In genomic region chr8:57348866-57349520, GRCm38 (mm10) we compare ENCODE assay signal across 14 mouse cellular contexts. TPM values are rescaled to one million over a fixed set of nuclear protein-coding genes. Genes with fewer than 3 reads are reported as not detected.
DNase-seq lines count a peak whose midpoint lies in the region; ATAC-seq lines count a peak whose summit lies in the region.
"Had no signal": no experiment of that assay in that cellular context is flagged by ENCODE, and none has a peak within 500 bp of the region (broad histone marks: within the 10 kb centered on the region; RNA-seq: fewer than 3 reads in every experiment).

No protein-coding gene starts in this region.

- WGBS in forebrain, embryonic 11.5 days = 1% methylated on average over 23 of the region's 23 CpGs
- 1% methylated on average over 23 of the region's 23 CpGs for WGBS in forebrain, embryonic 14.5 days
- WGBS in liver, embryonic 11.5 days = 5% methylated on average over 23 of the region's 23 CpGs
- 1% methylated on average over 23 of the region's 23 CpGs for WGBS in embryonic facial prominence, embryonic 15.5 days

- no peak overlapping the region for H3K4me2 ChIP-seq in forebrain, embryonic 11.5 days (ENCODE audit: low read depth, low read length, severe bottlenecking)
- no peak overlapping the region for H3K4me2 ChIP-seq in forebrain, embryonic 14.5 days (ENCODE audit: low read length)
- peak overlapping the region; percentile 18; the same call in 1 of the 2 replicates for H3K4me2 ChIP-seq in liver, embryonic 11.5 days
- peak overlapping the region; percentile 29; the same call in 1 of the 2 replicates for H3K4me2 ChIP-seq in embryonic facial prominence, embryonic 15.5 days (replicated peaks)
- H3K4me2 ChIP-seq: forebrain, embryonic 13.5 days; hindbrain, embryonic 15.5 days; kidney, embryonic 15.5 days had no signal

- ATAC-seq in forebrain, embryonic 11.5 days (replicated peaks; ENCODE audit: low FRiP score) = no peak
- no peak for ATAC-seq in forebrain, embryonic 14.5 days
- no peak for ATAC-seq in liver, embryonic 11.5 days (replicated peaks; ENCODE audit: low FRiP score)
- ATAC-seq in embryonic facial prominence, embryonic 15.5 days (ENCODE audit: insufficient number of reproducible peaks, low FRiP score, low TSS enrichment, low read depth) = no peak
- ATAC-seq in megakaryocyte-erythroid progenitor cell, adult 5-6 weeks (replicated peaks; ENCODE audit: low FRiP score, low TSS enrichment, poor library complexity, severe bottlenecking) = no peak
- ATAC-seq: forebrain, embryonic 13.5 days had no signal

- H3K27ac ChIP-seq in forebrain, embryonic 11.5 days (ENCODE audit: low read depth, low read length) = no peak overlapping the region
- no peak overlapping the region for H3K27ac ChIP-seq in forebrain, embryonic 14.5 days (ENCODE audit: low read depth, low read length)
- H3K27ac ChIP-seq in liver, embryonic 11.5 days (ENCODE audit: low read depth, low read length) = no peak overlapping the region
- peak overlapping the region; percentile 25; the same call in 1 of the 2 replicates for H3K27ac ChIP-seq in embryonic facial prominence, embryonic 15.5 days (replicated peaks)
- H3K27ac ChIP-seq: forebrain, embryonic 13.5 days; hindbrain, embryonic 15.5 days; kidney, embryonic 15.5 days; layer of hippocampus, adult 2 months; macrophage had no signal

- H3K9ac ChIP-seq in forebrain, embryonic 11.5 days (ENCODE audit: low read length) = no peak overlapping the region
- H3K9ac ChIP-seq in forebrain, embryonic 14.5 days (ENCODE audit: low read length) = no peak overlapping the region
- H3K9ac ChIP-seq in liver, embryonic 11.5 days (ENCODE audit: low read depth, low read length) = no peak overlapping the region
- H3K9ac ChIP-seq in embryonic facial prominence, embryonic 15.5 days = no peak overlapping the region
- H3K9ac ChIP-seq: forebrain, embryonic 13.5 days; hindbrain, embryonic 15.5 days; kidney, embryonic 15.5 days had no signal

- H3K4me1 ChIP-seq in forebrain, embryonic 11.5 days (replicated peaks; ENCODE audit: control insufficient read depth, insufficient read depth, low read length) = peaks cover 1% of the 10 kb centered on the region; the same call in 1 of the 2 replicates
- H3K4me1 ChIP-seq in forebrain, embryonic 14.5 days (ENCODE audit: control insufficient read depth, insufficient read depth, low read length) = peaks cover 4% of the 10 kb centered on the region; the same call in 1 of the 2 replicates
- no peaks in the 10 kb centered on the region for H3K4me1 ChIP-seq in liver, embryonic 11.5 days (replicated peaks; ENCODE audit: control insufficient read depth, insufficient read depth, low read length)
- H3K4me1 ChIP-seq in embryonic facial prominence, embryonic 15.5 days = peaks cover 20% of the 10 kb centered on the region

- peak; percentile 45 for DNase-seq in forebrain, embryonic 11.5 days (ENCODE audit: low spot score)
- DNase-seq in forebrain, embryonic 14.5 days (ENCODE audit: low spot score) = no peak
- DNase-seq in liver, embryonic 11.5 days (ENCODE audit: low spot score) = no peak
- DNase-seq in liver = no peak
- DNase-seq in mesoderm, embryonic 11.5 days (ENCODE audit: low read depth, low spot score) = peak; percentile 30
- DNase-seq in urinary bladder, adult 18-20 months (ENCODE audit: low spot score in 2 of 2) = no peak
- DNase-seq: adrenal gland, adult 8-10 months had no signal

- no peaks in the 10 kb centered on the region for H3K36me3 ChIP-seq in forebrain, embryonic 11.5 days (ENCODE audit: control insufficient read depth, insufficient read depth, low read length)
- H3K36me3 ChIP-seq in forebrain, embryonic 14.5 days (ENCODE audit: control insufficient read depth, insufficient read depth, low read length) = no peaks in the 10 kb centered on the region
- no peaks in the 10 kb centered on the region for H3K36me3 ChIP-seq in liver, embryonic 11.5 days (ENCODE audit: control insufficient read depth, insufficient read depth, low read length)
- H3K36me3 ChIP-seq in embryonic facial prominence, embryonic 15.5 days = no peaks in the 10 kb centered on the region
- H3K36me3 ChIP-seq: hindbrain, embryonic 15.5 days; kidney, embryonic 15.5 days had no signal

- no peaks in the 10 kb centered on the region for H3K9me3 ChIP-seq in forebrain, embryonic 11.5 days (ENCODE audit: control insufficient read depth, low read length)
- H3K9me3 ChIP-seq in forebrain, embryonic 14.5 days (replicated peaks; ENCODE audit: control insufficient read depth, low read length) = no peaks in the 10 kb centered on the region
- no peaks in the 10 kb centered on the region for H3K9me3 ChIP-seq in liver, embryonic 11.5 days (ENCODE audit: control insufficient read depth, low read length)
- H3K9me3 ChIP-seq in embryonic facial prominence, embryonic 15.5 days (replicated peaks) = no peaks in the 10 kb centered on the region
- H3K9me3 ChIP-seq: forebrain, embryonic 13.5 days; hindbrain, embryonic 15.5 days; kidney, embryonic 15.5 days had no signal

- H3K27me3 ChIP-seq in forebrain, embryonic 11.5 days (ENCODE audit: control insufficient read depth, insufficient read depth, low read length) = peaks cover 91% of the 10 kb centered on the region
- H3K27me3 ChIP-seq in forebrain, embryonic 14.5 days (replicated peaks; ENCODE audit: control insufficient read depth, insufficient read depth, low read length) = peaks cover 94% of the 10 kb centered on the region
- peaks cover 90% of the 10 kb centered on the region for H3K27me3 ChIP-seq in liver, embryonic 11.5 days (replicated peaks; ENCODE audit: control insufficient read depth, insufficient read depth, low read length)
- peaks cover 90% of the 10 kb centered on the region for H3K27me3 ChIP-seq in embryonic facial prominence, embryonic 15.5 days

- H3K4me3 ChIP-seq in forebrain, embryonic 11.5 days (ENCODE audit: low read depth, low read length) = no peak overlapping the region
- no peak overlapping the region for H3K4me3 ChIP-seq in forebrain, embryonic 14.5 days (ENCODE audit: low read depth, low read length)
- H3K4me3 ChIP-seq in liver, embryonic 11.5 days (ENCODE audit: low read depth, low read length) = no peak overlapping the region
- no peak overlapping the region; the same call in 1 of the 2 replicates for H3K4me3 ChIP-seq in embryonic facial prominence, embryonic 15.5 days (replicated peaks)
- H3K4me3 ChIP-seq: forebrain, embryonic 13.5 days; hindbrain, embryonic 15.5 days; kidney, embryonic 15.5 days; layer of hippocampus, adult 2 months had no signal

RNA-seq across cellular contexts. Expression of gene Hand2, which starts 28.2 kb away (rescaled TPM):
- polyA plus RNA-seq in forebrain, embryonic 11.5 days (2014; fragmentation: Nextera tagmentation; extraction: Ambion mirVana) = not detected in 2 replicates
- not detected in 2 replicates for polyA plus RNA-seq in forebrain, embryonic 14.5 days (2014; fragmentation: Nextera tagmentation; extraction: Ambion mirVana)
- 5.4 TPM in 2 replicates for polyA plus RNA-seq in liver, embryonic 11.5 days (2014; fragmentation: Nextera tagmentation; extraction: Ambion mirVana)
- polyA plus RNA-seq in embryonic facial prominence, embryonic 15.5 days (2015; fragmentation: Nextera tagmentation; extraction: Ambion mirVana) = 2.3 and 3.8 TPM in 2 replicates
- total RNA-seq in megakaryocyte-erythroid progenitor cell, adult 5-6 weeks (2014; fragmentation: Nextera tagmentation) = not detected in 2 replicates
- not detected in 2 replicates for total RNA-seq in megakaryocyte-erythroid progenitor cell, adult 5-6 weeks (2017)
- total RNA-seq: layer of hippocampus, adult 2 months had no signal
- polyA plus RNA-seq: forebrain, embryonic 13.5 days; hindbrain, embryonic 15.5 days; macrophage had no signal

Comparison
In these comparisons a context has a peak if more than half of its experiments do, and no peak if none do; other contexts are left out.
1. DNase-seq: peak in forebrain, embryonic 11.5 days (single experiment) and mesoderm, embryonic 11.5 days (single experiment); none in forebrain, embryonic 14.5 days (single experiment), liver, embryonic 11.5 days (single experiment), liver (single experiment) and urinary bladder, adult 18-20 months (0 of 2).
2. H3K4me2 ChIP-seq: peak in liver, embryonic 11.5 days (single experiment) and embryonic facial prominence, embryonic 15.5 days (single experiment); none in forebrain, embryonic 11.5 days (single experiment) and forebrain, embryonic 14.5 days (single experiment).